Mouse (Mus musculus) CH12.LX (cell line): Measurements from ENCODE around the gene Cct8. TPM values are rescaled to one million over a fixed set of nuclear protein-coding genes. Genes with fewer than 3 reads are reported as not detected.

Experiments used
- DNase-seq: peaks from one replicate; pipeline ENCODE4 v3.0.0-alpha.2; 2013; ENCODE audit errors: extremely low read depth
- H3K27ac ChIP-seq: 2 replicates; pipeline ENCODE4 v1.5.1; 2012; ENCODE audit warnings: low read depth, mild to moderate bottlenecking, control low read depth, moderate library complexity; ENCODE audit not compliant: insufficient read depth
- H3K27me3 ChIP-seq: replicated peaks from 2 replicates; pipeline ENCODE3; 2012; ENCODE audit warnings: inconsistent platforms
- H3K36me3 ChIP-seq, 2 experiments: replicated peaks in 1 of 2; 2 replicates each; pipeline versions ENCODE3 to v1.6.1; 2012; ENCODE audit warnings: inconsistent platforms in 1 of 2, low read length in 1 of 2, mild to moderate bottlenecking in 1 of 2, mixed read lengths in 1 of 2, moderate library complexity in 1 of 2; ENCODE audit not compliant: control insufficient read depth in 1 of 2, insufficient read depth in 1 of 2
- H3K4me1 ChIP-seq, 2 experiments: 2 replicates each; pipeline ENCODE4 v1.6.1; 2012; ENCODE audit warnings: inconsistent platforms in 1 of 2, moderate library complexity in 1 of 2; ENCODE audit not compliant: insufficient read depth in 2 of 2, control insufficient read depth in 1 of 2
- H3K4me2 ChIP-seq: 2 replicates; pipeline ENCODE4 v1.6.1; 2012; ENCODE audit warnings: low read depth, mild to moderate bottlenecking, control low read depth; ENCODE audit not compliant: poor library complexity, insufficient read depth, severe bottlenecking
- H3K4me3 ChIP-seq, 3 experiments: fragments of 150-350 bp in 1 of 3; sonication (generic) in 1 of 3; replicated peaks in 1 of 3; 2 replicates each; pipeline versions ENCODE3 to v1.5.1; 2011 to 2012; ENCODE audit warnings: low read depth in 2 of 3, low read length in 2 of 3, mild to moderate bottlenecking in 2 of 3, moderate library complexity in 2 of 3, control low read depth in 1 of 3, improper control_type of control experiment in 1 of 3, inconsistent platforms in 1 of 3, mixed read lengths in 1 of 3; ENCODE audit not compliant: poor library complexity in 1 of 3
- H3K79me2 ChIP-seq: replicated peaks from 2 replicates; pipeline ENCODE4 v1.6.1; 2012; ENCODE audit warnings: mild to moderate bottlenecking, moderate library complexity; ENCODE audit not compliant: control insufficient read depth, poor library complexity, insufficient read depth, severe bottlenecking; ENCODE audit errors: extremely low read depth
- H3K9ac ChIP-seq: 2 replicates; pipeline ENCODE4 v1.6.1; 2012; ENCODE audit warnings: low read depth, mild to moderate bottlenecking, control low read depth, moderate library complexity; ENCODE audit not compliant: insufficient read depth
- H3K9me3 ChIP-seq: replicated peaks from 2 replicates; pipeline ENCODE3; 2012; ENCODE audit warnings: low read length, inconsistent platforms, mixed read lengths
- CTCF ChIP-seq, 2 experiments: IDR thresholded peaks in 1 of 2; conservative IDR thresholded peaks in 1 of 2; 2 replicates each; pipeline ENCODE4 v1.5.1; 2011 to 2012; ENCODE audit warnings: low read depth in 2 of 2, low read length in 2 of 2, improper control_type of control experiment in 1 of 2, inconsistent platforms in 1 of 2, mild to moderate bottlenecking in 1 of 2, moderate library complexity in 1 of 2
- EP300 ChIP-seq: IDR thresholded peaks from 2 replicates; pipeline ENCODE4 v1.6.1; 2011; ENCODE audit warnings: low read length, improper control_type of control experiment
- JUN ChIP-seq: IDR thresholded peaks from 2 replicates; pipeline ENCODE4 v1.6.1; 2011; ENCODE audit warnings: low read depth, mild to moderate bottlenecking, low read length, improper control_type of control experiment, moderate library complexity; ENCODE audit not compliant: insufficient read depth
- MAFK ChIP-seq: IDR thresholded peaks from 2 replicates; pipeline ENCODE4 v1.6.1; 2011; ENCODE audit warnings: low read length, improper control_type of control experiment; ENCODE audit not compliant: insufficient replicate concordance
- MAZ ChIP-seq: IDR thresholded peaks from 2 replicates; pipeline ENCODE4 v1.6.1; 2012; ENCODE audit warnings: low read depth, mild to moderate bottlenecking, inconsistent platforms, low read length, improper control_type of control experiment, moderate library complexity
- NRF1 ChIP-seq: IDR thresholded peaks from 2 replicates; pipeline ENCODE4 v1.6.1; 2014; ENCODE audit warnings: low read depth, mild to moderate bottlenecking, inconsistent platforms, low read length, improper control_type of control experiment, moderate library complexity
- POLR2AphosphoS2 ChIP-seq: IDR thresholded peaks from 2 replicates; pipeline ENCODE4 v1.6.1; 2011; ENCODE audit warnings: low read depth, low read length, improper control_type of control experiment
- USF1 ChIP-seq: IDR thresholded peaks from 2 replicates; pipeline ENCODE4 v1.6.1; 2014; ENCODE audit warnings: low read depth, mild to moderate bottlenecking, inconsistent platforms, low read length, improper control_type of control experiment
- dilution Hi-C: fragments of 300-500 bp; cut with MboI; formaldehyde crosslinking; loops from 2 replicates; pipeline ENCODE4 v1.14.3; 2020; ENCODE audit warnings: low sequenced_read_pairs; ENCODE audit not compliant: extremely low pct_unique_long_range_greater_than_20kb, extremely low pct_ligation_motif_present
- in situ Hi-C: fragments of 300-500 bp; cut with MboI; formaldehyde crosslinking; loops from 3 replicates; pipeline ENCODE4 v1.14.3; 2019; ENCODE audit warnings: low sequenced_read_pairs, low pct_ligation_motif_present, low pct_unique_long_range_greater_than_20kb, mixed read lengths
- polyA plus RNA-seq: library from polyadenylated mRNA; unstranded; fragments of >175 nt; gene quantifications from 2 replicates; pipeline ENCODE4 v1.2.1, GENCODE M21; 2012; ENCODE audit warnings: low read depth; ENCODE audit not compliant: insufficient read length
- total RNA-seq, 2 experiments: library from RNA; depleted of rRNA; stranded (reverse); fragments of 300-350 nt in 1 of 2; fragments of >200 nt in 1 of 2; gene quantifications; 2 replicates each; pipeline ENCODE4 v1.2.3; 2012 to 2014

Cct8 gene
- total and polyA plus RNA-seq, 3 experiments = 350 to 1,169 (median 863) TPM

DNA sequence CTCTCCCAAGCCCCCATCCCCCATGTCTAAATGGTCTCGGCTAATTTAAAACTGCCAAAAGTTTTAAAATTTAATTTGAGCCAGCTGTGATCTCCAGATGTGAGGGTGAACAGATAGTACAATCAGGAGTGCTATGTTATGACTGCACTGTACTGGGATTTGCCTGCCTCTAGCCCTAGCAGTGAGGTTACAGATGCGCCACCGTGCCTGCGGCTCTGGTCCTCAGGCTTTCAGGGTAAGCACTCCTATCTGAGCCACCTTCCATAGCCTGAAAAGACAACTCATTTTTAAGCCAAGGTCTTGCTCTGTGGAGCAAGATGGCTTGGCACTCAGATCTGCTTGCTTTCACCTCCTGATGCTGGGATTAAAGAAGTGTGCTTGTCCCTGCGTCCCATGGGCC lies 11.3 kb downstream of the Cct8 start:
- Histone ChIP-seq H3K9ac (no peak overlapping the region), H3K79me2 (peaks cover 19% of the 10 kb centered on the region), H3K4me3 (no peak overlapping the region), H3K27ac (0 out of 2 replicates have a peak overlapping the region, but pooled peaks have one; percentile 25), H3K4me1 (peaks cover 3 to 5% of the 10 kb centered on the region in 2 experiments; a peak in 3 of 4 replicates), H3K9me3 (no peaks in the 10 kb centered on the region), H3K4me2 (no peak overlapping the region), H3K36me3 (peaks cover 68 to 91% of the 10 kb centered on the region in 2 experiments), H3K27me3 (no peaks in the 10 kb centered on the region)
- DNase-seq = no peak
- dilution Hi-C loops (no loop called here), in situ Hi-C loops (no loop called here)
- TF ChIP-seq EP300 = no peak
- no peak for TF ChIP-seq MAZ

- TF ChIP-seq POLR2AphosphoS2 = no peak
- TF ChIP-seq USF1 = no peak
- TF ChIP-seq NRF1 = no peak
- no peak for TF ChIP-seq MAFK
- no peak for TF ChIP-seq JUN
- in situ Hi-C loops = no loop called here
- dilution Hi-C loops = no loop called here
- Histone ChIP-seq H3K79me2 (no peaks in the 10 kb centered on the region), H3K27ac (no peak overlapping the region), H3K9ac (no peak overlapping the region), H3K4me3 (no peak overlapping the region), H3K4me1 (no peaks in the 10 kb centered on the region), H3K4me2 (no peak overlapping the region), H3K36me3 (peaks cover 61 to 92% of the 10 kb centered on the region in 2 experiments), H3K27me3 (no peaks in the 10 kb centered on the region), H3K9me3 (no peaks in the 10 kb centered on the region)
- no peak for DNase-seq
Observed at GRCm38 (mm10) chr16:87470579-87470978, 25.1 kb downstream of the Cct8 start.

- peaks cover 56% of the 10 kb centered on the region for H3K79me2 ChIP-seq
- H3K9ac ChIP-seq = no peak overlapping the region
- in situ Hi-C loops = no loop called here
- DNase-seq = peak; percentile 45
- peaks cover 7 to 25% of the 10 kb centered on the region in 2 experiments for H3K4me1 ChIP-seq
- peak; percentile 27 to 33; a peak in 2 of 4 replicates for TF ChIP-seq CTCF (conservative IDR thresholded peaks at IDR 0.05 in 1 of 2, IDR thresholded peaks at IDR 0.05 in 1 of 2; ENCODE audit: low read depth in 2 of 2, low read length in 2 of 2)
- no peak for TF ChIP-seq NRF1
- H3K36me3 ChIP-seq = peaks cover 34 to 61% of the 10 kb centered on the region in 2 experiments
- no peak overlapping the region for H3K27ac ChIP-seq
- dilution Hi-C loops = no loop called here
- H3K27me3 ChIP-seq = no peaks in the 10 kb centered on the region
- no peak overlapping the region for H3K4me3 ChIP-seq
- H3K4me2 ChIP-seq = no peak overlapping the region
- H3K9me3 ChIP-seq = no peaks in the 10 kb centered on the region
Observed at GRCm38 (mm10) chr16:87458752-87459151, 36.9 kb downstream of the Cct8 start.
